ENCODE assay signal across 8 mouse cellular contexts in the genomic region with DNA sequence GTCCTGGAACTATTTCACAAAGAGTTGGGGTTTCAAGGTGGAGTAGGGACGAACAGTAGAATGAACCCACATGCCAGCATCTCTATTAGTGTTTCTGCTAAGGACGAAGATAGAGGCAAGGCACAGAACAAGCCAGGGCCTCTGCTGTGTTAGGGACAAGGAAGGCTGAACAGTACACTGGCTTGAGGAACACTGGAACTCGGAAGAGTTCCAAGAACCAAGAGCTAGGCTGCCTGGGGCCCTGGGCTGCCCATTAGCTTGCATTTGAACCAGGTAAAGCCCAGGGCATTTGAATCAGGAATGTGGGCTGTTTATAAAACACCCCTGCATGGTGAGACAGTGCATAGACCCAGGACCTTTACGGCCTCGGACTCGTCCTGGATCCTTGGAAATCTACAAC. TPM values are rescaled to one million over a fixed set of nuclear protein-coding genes. Genes with fewer than 3 reads are reported as not detected.
A peak's percentile ranks its signal among the peaks of the same experiment; 100 is the strongest.
DNase-seq lines count a peak whose midpoint lies in the region; ATAC-seq and TF ChIP-seq lines count a peak whose summit lies in the region.

No protein-coding gene starts in this region.

- H3K4me1 ChIP-seq in heart, embryonic 10.5 days: peaks cover 23% of the 10 kb centered on the region
- H3K4me1 ChIP-seq in ES-Bruce4 (ENCODE audit: control insufficient read depth, insufficient read depth, low read length): peaks cover 3% of the 10 kb centered on the region
- H3K4me1 ChIP-seq in forebrain, embryonic 16.5 days (replicated peaks; ENCODE audit: control insufficient read depth, insufficient read depth, low read length): peaks cover 21% of the 10 kb centered on the region
- H3K4me1 ChIP-seq in liver, embryonic 14.5 days (replicated peaks; ENCODE audit: control insufficient read depth in 2 of 2, insufficient read depth in 2 of 2, low read length in 1 of 2): no peaks in the 10 kb centered on the region; a peak in 1 of 4 replicates

- TF ChIP-seq CTCF in ES-Bruce4 (IDR thresholded peaks at IDR 0.05; ENCODE audit: low read depth, low read length): no peak
- TF ChIP-seq CTCF in liver, embryonic 14.5 days (IDR thresholded peaks at IDR 0.05; ENCODE audit: low read depth): no peak

- H3K36me3 ChIP-seq in heart, embryonic 10.5 days: peaks cover 6% of the 10 kb centered on the region
- H3K36me3 ChIP-seq in ES-Bruce4 (ENCODE audit: control insufficient read depth, insufficient read depth, low read length, poor library complexity, severe bottlenecking): no peaks in the 10 kb centered on the region
- H3K36me3 ChIP-seq in forebrain, embryonic 16.5 days (ENCODE audit: control insufficient read depth, insufficient read depth): no peaks in the 10 kb centered on the region
- no peaks in the 10 kb centered on the region for H3K36me3 ChIP-seq in liver, embryonic 14.5 days (replicated peaks; ENCODE audit: control insufficient read depth, insufficient read depth, low read depth)

- H3K4me3 ChIP-seq in heart, embryonic 10.5 days: peak overlapping the region; percentile 91
- peak overlapping the region; percentile 68 for H3K4me3 ChIP-seq in ES-Bruce4 (ENCODE audit: low read depth, low read length)
- peak overlapping the region; percentile 84 for H3K4me3 ChIP-seq in forebrain, embryonic 16.5 days (replicated peaks; ENCODE audit: low read length)
- peak overlapping the region in 1 of 2 experiments; percentile 63; a peak in 1 of 4 replicates for H3K4me3 ChIP-seq in liver, embryonic 14.5 days (ENCODE audit: insufficient read depth in 1 of 2, low read depth in 2 of 2, low read length in 2 of 2)

- peak overlapping the region; percentile 72 for H3K4me2 ChIP-seq in forebrain, embryonic 16.5 days (ENCODE audit: low read length)
- H3K4me2 ChIP-seq in liver, embryonic 14.5 days (ENCODE audit: low read depth): peak overlapping the region; percentile 69

- peak overlapping the region; percentile 96 for H3K27ac ChIP-seq in heart, embryonic 10.5 days
- no peak overlapping the region for H3K27ac ChIP-seq in ES-Bruce4 (ENCODE audit: insufficient read depth, low read length)
- no peak overlapping the region for H3K27ac ChIP-seq in forebrain, embryonic 16.5 days (ENCODE audit: low read length)
- no peak overlapping the region for H3K27ac ChIP-seq in liver, embryonic 14.5 days

- no peak for TF ChIP-seq POLR2A in ES-Bruce4 (IDR thresholded peaks at IDR 0.05; ENCODE audit: insufficient read depth, low read length)

- H3K9me3 ChIP-seq in heart, embryonic 10.5 days: no peaks in the 10 kb centered on the region
- H3K9me3 ChIP-seq in ES-Bruce4 (replicated peaks; ENCODE audit: control insufficient read depth, insufficient read depth, low read length, poor library complexity, severe bottlenecking): no peaks in the 10 kb centered on the region
- peaks cover 5% of the 10 kb centered on the region; the same call in 1 of the 2 replicates for H3K9me3 ChIP-seq in forebrain, embryonic 16.5 days (ENCODE audit: control insufficient read depth, low read length)
- H3K9me3 ChIP-seq in liver, embryonic 14.5 days (ENCODE audit: control insufficient read depth, low read length): no peaks in the 10 kb centered on the region; the same call in 1 of the 2 replicates

- H3K27me3 ChIP-seq in heart, embryonic 10.5 days (ENCODE audit: insufficient read depth, poor library complexity, severe bottlenecking): peaks cover 17% of the 10 kb centered on the region
- H3K27me3 ChIP-seq in ES-Bruce4 (ENCODE audit: control insufficient read depth, insufficient read depth, low read length, poor library complexity, severe bottlenecking): no peaks in the 10 kb centered on the region
- H3K27me3 ChIP-seq in forebrain, embryonic 16.5 days (replicated peaks; ENCODE audit: control insufficient read depth, insufficient read depth, low read length): no peaks in the 10 kb centered on the region
- H3K27me3 ChIP-seq in liver, embryonic 14.5 days (ENCODE audit: control insufficient read depth, insufficient read depth, low read length): peaks cover 33% of the 10 kb centered on the region

- ATAC-seq in forebrain, embryonic 16.5 days: no peak
- no peak for ATAC-seq in liver, embryonic 14.5 days (ENCODE audit: insufficient read depth)

- H3K9ac ChIP-seq in ES-Bruce4 (ENCODE audit: low read depth, poor library complexity, severe bottlenecking): peak overlapping the region; percentile 83
- H3K9ac ChIP-seq in forebrain, embryonic 16.5 days (replicated peaks; ENCODE audit: low read depth, low read length): peak overlapping the region; percentile 79
- no peak overlapping the region for H3K9ac ChIP-seq in liver, embryonic 14.5 days (replicated peaks)

- 31% methylated on average over 6 of the region's 6 CpGs for WGBS in heart, embryonic 10.5 days
- 31% methylated on average over 6 of the region's 6 CpGs for WGBS in forebrain, embryonic 16.5 days
- 37% methylated on average over 6 of the region's 6 CpGs for WGBS in liver, embryonic 14.5 days (ENCODE audit: insufficient replicate concordance)

- TF ChIP-seq EP300 in ES-Bruce4 (IDR thresholded peaks at IDR 0.05; ENCODE audit: insufficient read depth, low read depth, low read length): no peak
- TF ChIP-seq EP300 in liver, embryonic 14.5 days (IDR thresholded peaks at IDR 0.05; ENCODE audit: low read depth): no peak

- no peak for DNase-seq in heart, embryonic 10.5 days (ENCODE audit: low spot score)
- DNase-seq in heart, adult 8-10 months (ENCODE audit: low spot score): no peak
- DNase-seq in liver, embryonic 14.5 days (ENCODE audit: low read depth in 3 of 3, low spot score in 3 of 3): no peak
- no peak for DNase-seq in adrenal gland, adult 2 months
- DNase-seq in right cerebral cortex, postnatal 36 days (ENCODE audit: low spot score in 2 of 2): no peak
- no peak for DNase-seq in left cerebral cortex, adult 11 months (ENCODE audit: low spot score)

RNA-seq across cellular contexts. Expression of a gene that starts 0.9 kb away (rescaled TPM):
- 7.6 and 10.3 TPM in 2 replicates for polyA plus RNA-seq in heart, embryonic 10.5 days (2016; fragmentation: Nextera tagmentation; extraction: Ambion mirVana)
- 10 to 100 TPM; 53.0 to 74.6 (median 64.9) TPM for total RNA-seq in heart, adult 8-10 months (2022)
- polyA plus RNA-seq in ES-Bruce4 (2011; ENCODE audit: insufficient read depth, insufficient read length, low read depth, missing spikeins): 26.5 and 31.0 TPM in 2 replicates
- polyA plus RNA-seq in forebrain, embryonic 16.5 days (2015; fragmentation: Nextera tagmentation; extraction: Ambion mirVana): 36.3 and 37.2 TPM in 2 replicates
- polyA plus RNA-seq in liver, embryonic 14.5 days (2012; rRNA removed): 1.1 and 1.4 TPM in 2 replicates
- 1.1 and 1.4 TPM in 2 replicates for polyA plus RNA-seq in liver, embryonic 14.5 days (2014; fragmentation: Nextera tagmentation; extraction: Ambion mirVana)
- 10 to 100 TPM; 46.2 to 61.6 TPM for total RNA-seq in adrenal gland, adult 2 months (2021)
- 11.3 and 15.5 TPM in 2 replicates for polyA plus RNA-seq in adrenal gland, adult 2 months (2012; rRNA removed)
